Mouse (Mus musculus) ES-Bruce4 (cell line): Measurements from ENCODE around the gene Metap1d.

ENCODE experiments used
- CTCF ChIP-seq: IDR thresholded peaks from one replicate; pipeline ENCODE4 v1.8.1; 2011; ENCODE audit warnings: low read depth, low read length
- EP300 ChIP-seq: IDR thresholded peaks from 2 replicates; pipeline ENCODE4 v1.6.1; 2011; ENCODE audit warnings: low read depth, low read length; ENCODE audit not compliant: insufficient read depth
- POLR2A ChIP-seq: IDR thresholded peaks from one replicate; pipeline ENCODE4 v1.8.1; 2011; ENCODE audit warnings: low read length; ENCODE audit not compliant: insufficient read depth

GRCm38 (mm10) chr2:71511209-71511608 lies 58.1 kb downstream of the Metap1d start:
- no peak for TF ChIP-seq CTCF
- no peak for TF ChIP-seq EP300
- TF ChIP-seq POLR2A = no peak
